Mouse (Mus musculus) liver, postnatal 0 days (tissue): ENCODE results near the gene Snx29. TPM values are rescaled to one million over a fixed set of nuclear protein-coding genes. Genes with fewer than 3 reads are reported as not detected.

Experiments used
- ATAC-seq: fragments of 200-750 bp; cut with Nextera tagmentation; 2 replicates; pipeline ENCODE4 v1.8.0; 2017; ENCODE audit warnings: mild to moderate bottlenecking, moderate library complexity
- DNase-seq: peaks from one replicate; pipeline ENCODE4 v3.0.0-alpha.2; 2016
- H3K27ac ChIP-seq: fragments of 300-500 bp; sonication (generic); 2 replicates; pipeline ENCODE4 v1.5.1; 2014; ENCODE audit warnings: antibody characterized with exemption, moderate library complexity, mild to moderate bottlenecking, low read depth
- H3K27me3 ChIP-seq: fragments of 300-500 bp; sonication (generic); 2 replicates; pipeline ENCODE4 v1.6.1; 2014; ENCODE audit warnings: low read length, control low read depth, mixed read lengths; ENCODE audit not compliant: insufficient read depth
- H3K36me3 ChIP-seq: fragments of 300-500 bp; sonication (generic); replicated peaks from 2 replicates; pipeline ENCODE4 v1.6.1; 2014; ENCODE audit warnings: mild to moderate bottlenecking, control low read depth, low read length, moderate library complexity, mixed read lengths; ENCODE audit not compliant: insufficient read depth
- H3K4me1 ChIP-seq: fragments of 300-500 bp; sonication (generic); 2 replicates; pipeline ENCODE4 v1.6.1; 2014; ENCODE audit warnings: antibody characterized with exemption, mild to moderate bottlenecking, control low read depth; ENCODE audit not compliant: insufficient read depth
- H3K4me2 ChIP-seq: fragments of 300-500 bp; sonication (generic); 2 replicates; pipeline ENCODE4 v1.6.1; 2014; ENCODE audit warnings: low read depth, mild to moderate bottlenecking, low read length, moderate library complexity, mixed read lengths
- H3K4me3 ChIP-seq: fragments of 300-500 bp; sonication (generic); 2 replicates; pipeline ENCODE4 v1.5.1; 2014; ENCODE audit warnings: low read depth, low read length
- H3K9ac ChIP-seq: fragments of 300-500 bp; sonication (generic); replicated peaks from 2 replicates; pipeline ENCODE4 v1.6.1; 2014; ENCODE audit warnings: mild to moderate bottlenecking, moderate library complexity
- H3K9me3 ChIP-seq: fragments of 300-500 bp; sonication (generic); 2 replicates; pipeline ENCODE4 v1.6.1; 2016; ENCODE audit warnings: mild to moderate bottlenecking, control low read depth, low read length, mixed read lengths
- CTCF ChIP-seq: sonication (generic); IDR thresholded peaks from 2 replicates; pipeline ENCODE4 v1.5.1; 2016; ENCODE audit warnings: antibody characterized with exemption, low read depth
- EP300 ChIP-seq: IDR thresholded peaks from 2 replicates; pipeline ENCODE4 v1.6.1; 2016; ENCODE audit warnings: antibody characterized with exemption, low read depth, mild to moderate bottlenecking
- WGBS: fragments of 180-500 bp; shearing (Covaris S2); extraction: QIAGEN DNeasy Blood & Tissue Kit; methylation state at CpG from one replicate; pipeline ENCODE4 v1.1.7; 2014; ENCODE audit not compliant: insufficient replicate concordance; 5-methylcytosine and 5-hydroxymethylcytosine counted together
- polyA plus RNA-seq: library from polyadenylated mRNA; unstranded; fragments of >200 nt; fragmentation: Nextera tagmentation; extraction: Ambion mirVana; gene quantifications from 2 replicates; pipeline ENCODE4 v1.2.1, GENCODE M21; 2015

Snx29 gene
- polyA plus RNA-seq, 1 experiment from 2014 or later = 2.3 TPM

DNA sequence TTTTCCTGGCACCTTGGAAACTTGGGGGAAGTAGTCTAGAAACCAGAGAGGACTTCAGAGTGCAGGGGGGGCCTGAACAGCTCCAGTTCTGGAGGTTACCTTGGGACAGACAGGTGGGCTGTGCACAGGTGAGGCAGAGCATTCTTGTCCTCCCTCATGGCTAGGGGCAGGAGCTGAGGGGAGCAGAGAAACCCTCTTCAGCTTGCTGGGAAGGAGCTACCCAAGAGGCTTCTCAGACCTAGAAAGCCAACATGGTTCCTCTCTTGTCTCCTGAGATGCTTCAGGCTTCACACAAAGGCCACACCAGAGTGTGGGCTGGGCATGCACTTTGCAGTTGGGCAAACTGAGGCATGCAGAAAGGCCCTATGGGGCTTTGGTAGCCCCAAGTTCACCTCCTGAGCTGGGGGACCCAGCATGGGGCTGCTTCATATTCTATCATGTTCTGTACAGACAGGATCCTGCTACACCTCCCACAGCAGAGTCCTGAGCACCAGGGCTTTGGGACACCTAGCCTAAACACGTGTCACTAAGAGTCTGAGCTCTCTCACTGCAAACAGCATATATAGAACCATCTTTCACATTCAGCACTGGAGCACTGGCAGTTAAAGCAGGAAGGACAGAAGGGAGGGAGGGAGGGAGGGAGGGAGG lies 434.0 kb downstream of the Snx29 start:
- no peaks in the 10 kb centered on the region for H3K27me3 ChIP-seq
- H3K36me3 ChIP-seq = no peaks in the 10 kb centered on the region
- DNase-seq = no peak
- 72% methylated on average over 1 of the region's 1 CpGs for WGBS
- H3K4me1 ChIP-seq = no peaks in the 10 kb centered on the region
- H3K9me3 ChIP-seq = no peaks in the 10 kb centered on the region
- no peak for TF ChIP-seq EP300
- no peak for TF ChIP-seq CTCF
- H3K4me2 ChIP-seq = no peak overlapping the region
- H3K9ac ChIP-seq = no peak overlapping the region
- no peak for ATAC-seq
- H3K27ac ChIP-seq = no peak overlapping the region
- no peak overlapping the region for H3K4me3 ChIP-seq

DNA sequence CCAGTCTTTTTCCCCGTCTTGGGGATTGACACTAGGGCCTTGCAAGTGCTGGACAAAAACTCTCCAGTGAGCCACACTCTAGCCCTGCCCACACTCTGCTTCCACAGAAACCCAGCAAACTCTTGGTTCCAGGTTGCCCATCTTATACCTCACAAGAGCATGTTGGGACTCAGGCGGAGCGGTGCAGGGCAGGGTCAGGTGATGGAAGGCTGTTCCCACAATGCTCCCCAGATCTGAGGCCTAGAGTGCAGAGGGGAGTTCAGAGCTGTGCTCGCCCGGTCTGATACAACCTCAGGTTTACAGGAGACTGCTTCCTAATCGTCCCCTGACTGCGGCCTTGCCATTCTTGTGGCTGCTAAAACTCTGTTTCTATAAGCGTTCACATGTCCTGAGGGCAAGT lies 434.8 kb downstream of the Snx29 start:
- Histone ChIP-seq H3K4me3 (no peak overlapping the region), H3K27me3 (no peaks in the 10 kb centered on the region), H3K27ac (no peak overlapping the region), H3K9ac (no peak overlapping the region), H3K9me3 (no peaks in the 10 kb centered on the region), H3K4me1 (no peaks in the 10 kb centered on the region), H3K36me3 (no peaks in the 10 kb centered on the region), H3K4me2 (no peak overlapping the region)
- ATAC-seq (no peak), DNase-seq (no peak)
- WGBS = 85% methylated on average over 8 of the region's 8 CpGs
- TF ChIP-seq EP300 (no peak), CTCF (no peak)

DNA sequence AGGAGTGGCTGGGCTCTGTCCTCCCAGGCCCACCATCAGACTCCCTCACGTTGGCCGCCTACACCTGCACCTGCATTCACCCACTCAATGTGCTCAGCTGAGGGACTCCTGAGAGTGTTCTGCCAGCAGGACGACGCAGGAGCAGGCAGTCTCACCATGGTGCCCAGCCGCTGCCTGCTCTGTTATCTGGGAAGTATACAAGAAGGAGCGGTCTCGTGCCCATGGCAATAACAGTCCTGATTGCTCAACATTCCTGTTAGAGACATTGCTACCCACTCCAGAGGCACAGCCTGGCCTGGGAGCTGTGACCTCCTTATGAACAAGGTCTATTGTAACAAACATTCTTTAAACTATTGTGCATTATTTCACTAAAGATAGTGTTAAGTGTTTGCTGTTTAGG lies 435.2 kb downstream of the Snx29 start:
- no peaks in the 10 kb centered on the region for H3K9me3 ChIP-seq
- H3K4me2 ChIP-seq = no peak overlapping the region
- no peak overlapping the region for H3K9ac ChIP-seq
- H3K36me3 ChIP-seq = no peaks in the 10 kb centered on the region
- ATAC-seq (no peak), DNase-seq (no peak)
- TF ChIP-seq EP300 = no peak
- TF ChIP-seq CTCF = no peak
- H3K4me3 ChIP-seq = no peak overlapping the region
- H3K27ac ChIP-seq = no peak overlapping the region
- H3K27me3 ChIP-seq = no peaks in the 10 kb centered on the region
- no peaks in the 10 kb centered on the region for H3K4me1 ChIP-seq
- 62% methylated on average over 7 of the region's 7 CpGs for WGBS

DNA sequence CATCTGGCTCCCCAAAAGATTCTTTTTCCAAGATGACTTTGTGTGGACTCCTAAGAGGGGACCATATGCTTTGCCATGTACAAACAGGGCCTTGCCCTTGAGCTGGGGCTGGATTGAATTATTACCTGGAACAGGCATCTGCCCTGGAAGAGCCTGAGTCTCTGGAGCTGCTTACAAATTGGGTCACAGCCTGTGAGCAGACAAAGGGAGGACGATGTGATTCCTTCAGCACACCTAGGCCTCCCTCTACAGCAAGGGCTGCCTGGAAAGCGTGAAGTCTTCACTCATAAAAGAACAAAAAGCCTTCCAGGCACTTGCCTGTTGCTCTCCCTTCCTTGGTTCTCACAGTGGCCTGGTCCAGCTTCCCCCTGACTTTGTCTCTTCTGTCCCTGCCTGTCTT lies 449.6 kb downstream of the Snx29 start:
- no peak overlapping the region for H3K9ac ChIP-seq
- no peak overlapping the region for H3K4me2 ChIP-seq
- ATAC-seq = no peak
- no peak for DNase-seq
- H3K27ac ChIP-seq = no peak overlapping the region
- TF ChIP-seq EP300 = no peak
- no peak for TF ChIP-seq CTCF
- H3K36me3 ChIP-seq = no peaks in the 10 kb centered on the region
- no peak overlapping the region for H3K4me3 ChIP-seq
- no peaks in the 10 kb centered on the region for H3K27me3 ChIP-seq
- peaks cover 2% of the 10 kb centered on the region; the same call in 1 of the 2 replicates for H3K4me1 ChIP-seq
- H3K9me3 ChIP-seq = peaks cover 4% of the 10 kb centered on the region
- WGBS = 62% methylated on average over 2 of the region's 2 CpGs

DNA sequence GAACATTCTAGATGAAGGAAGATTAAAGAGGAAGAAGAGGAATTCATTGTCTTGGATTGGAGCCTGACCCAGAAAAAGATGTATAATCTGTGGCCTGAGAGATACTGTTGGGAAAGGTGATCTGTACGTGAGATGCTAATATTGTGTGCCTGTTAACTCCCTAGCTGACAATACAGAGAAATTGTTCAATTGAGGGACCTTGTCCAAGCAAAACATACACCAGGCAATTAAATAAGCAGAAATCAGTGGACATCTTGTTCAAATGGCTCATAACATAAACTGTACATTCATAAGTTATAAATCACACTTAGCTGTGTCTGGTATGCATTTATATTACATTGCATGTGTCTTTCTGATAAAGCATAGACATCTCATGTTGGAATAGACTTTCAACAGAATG lies 451.6 kb downstream of the Snx29 start:
- WGBS = 86% methylated on average over 1 of the region's 1 CpGs
- no peak for TF ChIP-seq EP300
- no peak for TF ChIP-seq CTCF
- H3K4me3 ChIP-seq = no peak overlapping the region
- H3K9ac ChIP-seq = no peak overlapping the region
- H3K36me3 ChIP-seq = no peaks in the 10 kb centered on the region
- ATAC-seq = no peak
- DNase-seq = no peak
- no peak overlapping the region for H3K27ac ChIP-seq
- no peak overlapping the region for H3K4me2 ChIP-seq
- H3K27me3 ChIP-seq = no peaks in the 10 kb centered on the region
- peaks cover 2% of the 10 kb centered on the region; the same call in 1 of the 2 replicates for H3K4me1 ChIP-seq
- H3K9me3 ChIP-seq = peaks cover 4% of the 10 kb centered on the region

DNA sequence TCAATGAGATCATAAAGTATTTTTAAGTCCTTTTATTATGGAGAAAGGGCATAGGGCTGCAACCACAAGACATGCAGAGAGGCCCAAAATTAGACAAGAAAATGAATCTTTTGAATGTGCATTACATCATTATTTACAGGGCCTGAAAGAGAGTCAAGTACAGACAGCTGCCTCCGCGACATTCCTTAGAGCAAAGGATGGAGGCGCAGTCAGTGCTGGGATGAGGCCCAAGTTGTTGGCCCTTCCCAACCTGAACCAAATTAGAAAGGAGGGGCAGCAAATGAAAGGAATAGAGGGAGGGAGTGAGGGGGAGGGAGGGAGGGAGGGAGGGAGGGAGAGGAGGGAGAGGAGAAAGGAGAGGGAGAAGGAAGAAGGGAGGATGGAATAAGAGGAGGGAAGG lies 453.8 kb downstream of the Snx29 start:
- Histone ChIP-seq H3K27me3 (no peaks in the 10 kb centered on the region), H3K4me1 (peaks cover 2% of the 10 kb centered on the region; the same call in 1 of the 2 replicates), H3K4me3 (no peak overlapping the region), H3K27ac (no peak overlapping the region), H3K9ac (no peak overlapping the region), H3K36me3 (no peaks in the 10 kb centered on the region), H3K9me3 (no peaks in the 10 kb centered on the region), H3K4me2 (no peak overlapping the region)
- ATAC-seq = no peak
- 87% methylated on average over 3 of the region's 3 CpGs for WGBS
- no peak for TF ChIP-seq EP300
- TF ChIP-seq CTCF = no peak
- DNase-seq = no peak

DNA sequence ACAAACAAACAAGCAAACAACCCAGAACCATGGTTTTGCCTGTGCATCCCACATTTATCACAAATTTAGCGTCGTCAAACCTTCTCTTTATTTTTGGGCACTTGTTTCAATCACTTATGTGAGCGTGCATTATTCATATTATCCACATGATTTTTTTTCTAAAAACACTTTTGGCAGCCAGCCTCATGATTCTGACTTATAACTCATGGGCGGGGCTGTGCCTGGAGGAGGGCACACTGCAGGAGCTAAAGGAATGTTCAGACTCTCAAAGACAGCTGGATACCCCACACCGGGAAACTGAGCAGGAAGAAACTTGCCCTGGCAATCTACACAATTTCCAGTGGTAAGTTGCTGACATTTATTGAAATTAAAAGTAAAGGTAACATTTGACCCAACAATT lies 455.5 kb downstream of the Snx29 start:
- Histone ChIP-seq H3K4me3 (no peak overlapping the region), H3K4me1 (peaks cover 2% of the 10 kb centered on the region; the same call in 1 of the 2 replicates), H3K27ac (no peak overlapping the region), H3K9ac (no peak overlapping the region), H3K4me2 (no peak overlapping the region), H3K9me3 (no peaks in the 10 kb centered on the region), H3K27me3 (no peaks in the 10 kb centered on the region), H3K36me3 (no peaks in the 10 kb centered on the region)
- ATAC-seq (no peak), DNase-seq (no peak)
- WGBS = 69% methylated on average over 5 of the region's 5 CpGs
- no peak for TF ChIP-seq CTCF
- no peak for TF ChIP-seq EP300
